Mouse (Mus musculus): ENCODE measurements at regions not wholly inside any gene's neighbourhood (a gene's known extent, or its start where the extent isn't known, plus 50 kb on each side); places are given as distances from the start of the nearest gene placed in this dataset.
A peak's percentile ranks its signal among the peaks of the same experiment; 100 is the strongest.

DNA sequence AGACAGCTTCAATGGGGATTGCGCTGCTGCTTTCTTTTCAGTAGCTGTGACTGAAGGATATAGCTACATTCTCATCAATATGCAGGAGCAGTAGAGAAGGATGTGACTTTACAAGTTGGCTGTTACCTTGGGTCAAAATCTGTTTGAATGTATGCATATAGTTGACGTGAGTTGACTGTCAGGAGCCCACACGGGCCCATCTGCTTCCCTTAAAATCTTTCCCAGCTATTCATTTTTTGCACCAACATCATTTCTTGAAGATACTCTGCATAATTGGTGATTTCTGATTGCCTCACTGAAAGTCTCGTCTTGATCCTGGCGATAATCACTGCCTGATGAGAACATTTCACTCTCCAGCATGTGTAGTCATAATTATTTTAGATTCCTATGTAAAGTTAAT, 92.7 kb upstream of the Rnd3 start:
- DNase-seq (ENCODE audit: inconsistent age in 2 of 2, low spot score in 1 of 2): no peak

GRCm38 (mm10) chr2:51240000-51240399, 91.1 kb upstream of the Rnd3 start:
- DNase-seq (ENCODE audit: inconsistent age in 2 of 2, low spot score in 1 of 2): no peak

GRCm38 (mm10) chr2:51238992-51239391, 90.1 kb upstream of the Rnd3 start:
- no peak for DNase-seq (ENCODE audit: inconsistent age in 2 of 2, low spot score in 1 of 2)

DNA sequence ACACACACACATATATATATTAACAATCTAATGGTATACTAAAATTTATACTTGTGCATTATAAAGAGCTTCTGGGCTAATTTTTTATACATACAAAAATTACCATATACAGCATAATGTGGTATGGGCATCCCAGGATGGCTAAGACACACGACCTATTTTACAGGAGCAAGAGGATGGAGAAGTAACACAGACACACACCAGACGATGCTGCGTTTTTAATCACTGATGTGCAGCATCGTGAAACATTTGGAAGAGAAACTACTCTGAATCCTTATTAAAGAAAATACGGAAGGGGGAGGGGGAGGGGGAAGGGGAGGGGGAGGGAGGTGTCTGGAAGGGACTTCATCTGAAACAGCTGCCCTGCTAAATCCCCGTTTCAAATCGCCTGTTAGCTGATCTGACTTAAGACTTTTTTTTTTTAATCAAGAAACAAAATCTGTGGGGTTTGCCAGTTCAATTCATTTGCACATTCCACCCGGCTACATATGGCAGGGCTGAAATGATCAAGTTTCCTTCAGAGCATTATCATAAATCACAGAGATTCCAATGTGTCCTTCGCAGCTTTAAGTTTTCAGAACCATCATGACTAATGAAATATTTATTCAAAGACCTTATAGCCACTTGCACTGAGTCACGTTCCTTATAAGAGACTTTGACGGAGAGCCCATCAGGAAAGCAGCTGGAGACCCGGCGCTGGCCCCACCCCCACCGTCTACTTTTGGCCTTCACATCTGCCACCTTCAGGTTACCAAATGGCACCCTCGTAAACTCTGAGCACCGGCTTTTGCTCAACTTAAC, 89.4 kb upstream of the Rnd3 start:
- DNase-seq (ENCODE audit: inconsistent age in 2 of 2, low spot score in 1 of 2): peak in 1 of 2 experiments; percentile 26

DNA sequence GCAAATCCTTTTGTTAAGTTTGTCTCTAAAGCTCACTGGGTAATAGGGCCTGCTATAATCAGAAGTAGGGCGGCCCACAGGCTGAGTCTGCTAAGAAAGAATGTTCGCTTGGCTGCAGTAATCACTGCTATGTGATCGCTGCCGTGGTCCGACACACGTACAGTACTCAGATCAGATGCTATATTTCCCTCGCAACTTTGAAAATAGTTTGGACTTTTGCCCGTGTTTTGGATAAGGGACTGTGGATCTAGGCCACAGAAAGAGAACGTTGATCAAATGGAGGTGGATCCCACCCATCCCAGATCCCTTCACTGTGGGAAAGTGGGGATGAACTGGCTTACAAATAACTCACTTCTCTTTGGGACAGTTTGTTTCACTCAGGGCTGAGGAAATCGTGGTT, 88.5 kb upstream of the Rnd3 start:
- DNase-seq (ENCODE audit: inconsistent age in 2 of 2, low spot score in 1 of 2): no peak

DNA sequence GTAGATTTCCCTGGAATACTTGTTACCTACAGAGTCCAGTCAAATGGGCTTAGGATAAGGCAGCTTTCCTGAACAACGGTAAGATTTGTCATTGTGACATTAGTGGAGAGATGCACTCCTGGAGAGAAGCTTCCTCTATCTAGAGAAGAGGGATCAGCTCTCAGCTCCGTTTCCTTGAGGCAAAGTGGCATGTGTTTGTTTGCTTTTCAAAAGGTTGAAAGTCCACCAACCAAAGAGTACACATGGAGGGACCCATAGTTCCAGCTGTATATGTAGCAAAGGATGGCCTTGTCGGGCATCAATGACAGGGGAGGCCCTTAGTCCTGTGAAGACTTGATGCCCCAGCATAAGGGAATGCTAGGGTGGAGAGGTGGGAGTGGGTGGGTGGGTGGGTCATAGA, 87.9 kb upstream of the Rnd3 start:
- no peak for DNase-seq (ENCODE audit: inconsistent age in 2 of 2, low spot score in 1 of 2)

- no peak for DNase-seq (ENCODE audit: inconsistent age in 2 of 2, low spot score in 1 of 2)
Observed at GRCm38 (mm10) chr2:51234427-51234826, 85.5 kb upstream of the Rnd3 start.

GRCm38 (mm10) chr2:51222851-51223250, 73.9 kb upstream of the Rnd3 start:
- DNase-seq (ENCODE audit: inconsistent age in 2 of 2, low spot score in 1 of 2): no peak

- DNase-seq (ENCODE audit: inconsistent age in 2 of 2, low spot score in 1 of 2): no peak
Observed at GRCm38 (mm10) chr2:51219714-51220113, 70.8 kb upstream of the Rnd3 start.

- no peak for DNase-seq (ENCODE audit: inconsistent age in 2 of 2, low spot score in 1 of 2)
Observed at GRCm38 (mm10) chr2:51207150-51208022, 58.5 kb upstream of the Rnd3 start.

DNA sequence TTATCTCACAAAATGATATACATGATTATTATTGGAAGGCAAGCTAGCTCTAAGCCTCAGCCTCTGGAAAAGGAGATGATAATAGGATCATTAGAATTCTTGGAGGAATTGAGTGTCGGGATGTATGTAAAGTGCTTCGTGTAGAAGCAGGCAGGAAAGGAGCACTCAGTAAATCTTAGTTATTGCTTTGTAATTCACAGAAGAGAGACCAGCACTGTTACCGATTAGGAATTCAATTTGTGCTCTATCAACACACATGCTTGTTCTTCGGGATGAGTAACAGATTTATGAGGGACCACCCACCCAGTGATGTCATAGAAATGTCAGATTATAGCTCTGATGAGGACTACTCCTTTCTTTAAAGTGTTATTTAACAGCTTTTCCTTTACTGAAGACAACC, 57.4 kb upstream of the Rnd3 start:
- no peak for DNase-seq (ENCODE audit: inconsistent age in 2 of 2, low spot score in 1 of 2)

Data from adrenal gland, adult (tissue).